ENCODE assay signal across 20 mouse cellular contexts in genomic region chr6:72723143-72723542, GRCm38 (mm10).
"Had no signal": no experiment of that assay in that cellular context is flagged by ENCODE, and none has a peak within 500 bp of the region (broad histone marks: within the 10 kb centered on the region; RNA-seq: fewer than 3 reads in every experiment).

No protein-coding gene starts in this region.

- H3K27me3 ChIP-seq: liver, embryonic 12.5 days; liver, embryonic 15.5 days; midbrain, embryonic 13.5 days; neural tube, embryonic 13.5 days; stomach, embryonic 15.5 days had no signal

- ATAC-seq: liver, embryonic 12.5 days; midbrain, embryonic 13.5 days; midbrain, embryonic 16.5 days had no signal

- H3K27ac ChIP-seq: kidney, postnatal 0 days; layer of hippocampus, adult 2 months; liver, embryonic 12.5 days; liver, embryonic 15.5 days; macrophage; midbrain, embryonic 13.5 days; neural tube, embryonic 13.5 days; stomach, embryonic 15.5 days had no signal

- DNase-seq: kidney, adult 2 months; kidney, postnatal 25 days; layer of hippocampus, adult 9-11 months; liver; lung, adult 2 months; lung, postnatal 14 days; retina, postnatal 1 day; right cerebral cortex, postnatal 25 days; spleen, adult 18-20 months; thymus, postnatal 36 days had no signal

- H3K4me3 ChIP-seq: layer of hippocampus, adult 2 months; liver, embryonic 12.5 days; liver, embryonic 15.5 days; midbrain, embryonic 13.5 days; myocyte; neural tube, embryonic 13.5 days; stomach, embryonic 15.5 days had no signal

- H3K9me3 ChIP-seq: liver, embryonic 12.5 days; liver, embryonic 15.5 days; midbrain, embryonic 13.5 days; neural tube, embryonic 13.5 days; stomach, embryonic 15.5 days had no signal

- H3K4me2 ChIP-seq: liver, embryonic 12.5 days; liver, embryonic 15.5 days; midbrain, embryonic 13.5 days; neural tube, embryonic 13.5 days; stomach, embryonic 15.5 days had no signal

- H3K36me3 ChIP-seq: liver, embryonic 12.5 days; liver, embryonic 15.5 days; midbrain, embryonic 13.5 days; neural tube, embryonic 13.5 days; stomach, embryonic 15.5 days had no signal

- H3K9ac ChIP-seq: liver, embryonic 12.5 days; liver, embryonic 15.5 days; midbrain, embryonic 13.5 days; neural tube, embryonic 13.5 days; stomach, embryonic 15.5 days had no signal
